Mouse (Mus musculus) forebrain, embryonic 13.5 days (tissue): ENCODE results near the gene Pdgfra. TPM values are rescaled to one million over a fixed set of nuclear protein-coding genes. Genes with fewer than 3 reads are reported as not detected.

Source experiments
- ATAC-seq: fragments of 200-750 bp; cut with Nextera tagmentation; 2 replicates; pipeline ENCODE4 v1.8.0; 2017
- H3K27ac ChIP-seq: fragments of 300-500 bp; sonication (generic); 2 replicates; pipeline ENCODE4 v1.5.1; 2015; ENCODE audit warnings: inconsistent platforms, mild to moderate bottlenecking, moderate library complexity
- H3K27me3 ChIP-seq: fragments of 300-500 bp; sonication (generic); 2 replicates; pipeline ENCODE4 v1.6.1; 2015; ENCODE audit warnings: mild to moderate bottlenecking, inconsistent platforms
- H3K36me3 ChIP-seq: fragments of 300-500 bp; sonication (generic); 2 replicates; pipeline ENCODE4 v1.6.1; 2015; ENCODE audit warnings: mild to moderate bottlenecking, inconsistent platforms; ENCODE audit not compliant: poor library complexity, severe bottlenecking
- H3K4me1 ChIP-seq: fragments of 300-500 bp; sonication (generic); 2 replicates; pipeline ENCODE4 v1.6.1; 2015; ENCODE audit warnings: inconsistent platforms
- H3K4me2 ChIP-seq: fragments of 300-500 bp; sonication (generic); 2 replicates; pipeline ENCODE4 v1.6.1; 2015; ENCODE audit warnings: inconsistent platforms, mild to moderate bottlenecking, moderate library complexity
- H3K4me3 ChIP-seq: fragments of 300-500 bp; sonication (generic); 2 replicates; pipeline ENCODE4 v1.5.1; 2015; ENCODE audit warnings: mild to moderate bottlenecking, inconsistent platforms
- H3K9ac ChIP-seq: fragments of 300-500 bp; sonication (generic); 2 replicates; pipeline ENCODE4 v1.6.1; 2015; ENCODE audit warnings: mild to moderate bottlenecking, inconsistent platforms
- H3K9me3 ChIP-seq: fragments of 300-500 bp; sonication (generic); replicated peaks from 2 replicates; pipeline ENCODE4 v1.6.1; 2016; ENCODE audit warnings: inconsistent platforms
- WGBS: fragments of 180-500 bp; shearing (Covaris S2); methylation state at CpG from one replicate; pipeline ENCODE4 v1.1.7; 2015; 5-methylcytosine and 5-hydroxymethylcytosine counted together
- polyA plus RNA-seq: library from polyadenylated mRNA; unstranded; fragments of >200 nt; fragmentation: Nextera tagmentation; extraction: Ambion mirVana; gene quantifications from 2 replicates; pipeline ENCODE4 v1.2.1, GENCODE M21; 2015

Gene Pdgfra
- polyA plus RNA-seq, 1 experiment from 2014 or later: 4.1 TPM

DNA sequence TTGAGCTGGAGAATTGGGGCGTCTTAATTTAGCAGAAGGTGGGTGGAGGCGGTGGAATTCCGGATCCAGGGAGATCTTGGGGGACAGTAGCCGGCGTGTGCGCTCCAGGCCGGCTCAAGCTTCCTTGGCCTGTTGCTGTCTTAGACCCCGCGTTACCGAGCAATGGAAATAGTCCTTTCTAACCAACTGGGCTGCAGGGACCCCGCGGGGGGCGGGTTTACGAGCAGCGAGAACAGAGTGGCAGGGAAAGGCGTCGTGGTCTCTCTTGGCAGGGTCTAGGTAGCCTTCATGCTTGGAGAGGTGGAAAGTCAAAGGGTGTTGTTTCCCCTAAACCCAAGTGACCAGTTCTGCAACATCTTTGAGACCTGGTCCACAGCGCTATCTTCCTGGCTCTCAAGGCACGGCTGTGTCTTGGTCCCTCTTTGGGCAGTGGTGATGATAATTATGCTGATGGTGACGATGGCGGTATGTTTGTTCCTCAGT, 4.5 kb downstream of the Pdgfra start:
- Histone ChIP-seq H3K4me1 (peaks cover 38% of the 10 kb centered on the region), H3K4me3 (peak overlapping the region; percentile 40), H3K36me3 (no peaks in the 10 kb centered on the region), H3K9me3 (no peaks in the 10 kb centered on the region), H3K4me2 (peak overlapping the region; percentile 76), H3K9ac (peak overlapping the region; percentile 50), H3K27me3 (peaks cover 68% of the 10 kb centered on the region), H3K27ac (no peak overlapping the region)
- WGBS: 0% methylated on average over 21 of the region's 21 CpGs
- peak; percentile 52 for ATAC-seq

- no peak; the same call in 1 of the 2 replicates for ATAC-seq
- 0% methylated on average over 3 of the region's 3 CpGs for WGBS
- H3K4me3 ChIP-seq: peak overlapping the region; percentile 40
- peaks cover 63% of the 10 kb centered on the region for H3K27me3 ChIP-seq
- peak overlapping the region; percentile 76 for H3K4me2 ChIP-seq
- no peaks in the 10 kb centered on the region for H3K9me3 ChIP-seq
- no peaks in the 10 kb centered on the region for H3K36me3 ChIP-seq
- no peak overlapping the region for H3K27ac ChIP-seq
- peaks cover 37% of the 10 kb centered on the region for H3K4me1 ChIP-seq
- H3K9ac ChIP-seq: 0 out of 2 replicates have a peak overlapping the region, but pooled peaks have one; percentile 50
These were observed 4.9 kb downstream of the Pdgfra start for GRCm38 (mm10) chr5:75157038-75157437.

DNA sequence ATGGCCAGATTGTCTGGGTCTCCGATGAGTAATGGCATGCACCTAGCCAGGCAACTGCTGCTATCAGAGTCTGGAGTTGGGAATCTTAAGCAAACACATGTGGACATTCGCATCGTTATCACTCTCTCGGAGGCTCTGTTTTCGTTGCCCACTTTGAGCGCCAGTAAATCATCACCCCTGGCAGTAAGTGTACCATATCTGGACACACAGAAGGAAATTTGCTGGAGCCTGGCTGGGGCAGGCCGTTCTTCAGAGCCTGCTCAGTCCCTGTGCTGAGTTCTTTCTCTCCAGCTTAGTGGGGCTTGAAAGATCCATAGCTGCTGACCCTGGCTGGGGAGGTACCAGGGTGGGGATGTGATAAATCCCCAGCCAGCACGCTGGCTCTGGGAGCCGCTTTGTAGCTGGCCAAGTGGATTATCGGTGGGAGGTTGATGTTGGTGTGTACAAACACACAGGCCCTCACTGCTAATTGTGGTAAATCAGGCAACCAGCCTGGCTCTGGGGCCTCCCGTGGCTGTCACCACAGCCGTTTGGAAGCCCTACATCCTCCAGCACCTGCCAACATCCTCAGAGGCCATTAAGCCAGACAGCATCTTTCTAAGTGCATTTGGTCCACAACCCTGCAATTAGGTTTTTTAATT, 8.6 kb downstream of the Pdgfra start:
- no peak overlapping the region for H3K9ac ChIP-seq
- no peak for ATAC-seq
- H3K9me3 ChIP-seq: no peaks in the 10 kb centered on the region
- 45% methylated on average over 12 of the region's 12 CpGs for WGBS
- peaks cover 29% of the 10 kb centered on the region for H3K27me3 ChIP-seq
- no peak overlapping the region for H3K4me2 ChIP-seq
- H3K4me3 ChIP-seq: no peak overlapping the region
- no peak overlapping the region for H3K27ac ChIP-seq
- H3K4me1 ChIP-seq: peaks cover 11% of the 10 kb centered on the region; the same call in 1 of the 2 replicates
- H3K36me3 ChIP-seq: no peaks in the 10 kb centered on the region

DNA sequence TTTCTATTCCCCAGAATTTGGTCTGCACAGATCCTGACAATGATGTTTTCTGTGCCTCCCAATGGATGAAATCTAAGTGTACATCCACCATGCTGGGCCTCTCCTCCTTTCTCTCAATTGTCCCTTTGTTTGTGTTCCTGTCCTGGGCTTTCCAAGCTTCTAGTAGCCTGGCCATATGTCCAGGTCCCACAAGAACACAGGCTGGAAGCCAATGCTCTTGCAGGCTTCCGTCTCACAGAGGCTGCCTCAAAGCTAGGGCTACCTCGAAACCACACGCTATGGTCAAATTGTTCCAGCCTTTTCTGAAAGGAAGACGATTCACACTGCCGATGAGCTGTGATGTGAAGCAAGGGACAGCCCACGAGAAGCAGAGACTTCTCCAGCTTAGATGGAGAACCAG, 9.5 kb downstream of the Pdgfra start:
- no peak for ATAC-seq

GRCm38 (mm10) chr5:75163289-75163951, 11.3 kb downstream of the Pdgfra start:
- H3K27me3 ChIP-seq: peaks cover 14% of the 10 kb centered on the region
- no peak overlapping the region for H3K9ac ChIP-seq
- no peak overlapping the region for H3K27ac ChIP-seq
- WGBS: 69% methylated on average over 23 of the region's 23 CpGs
- no peak overlapping the region for H3K4me3 ChIP-seq
- H3K4me1 ChIP-seq: no peaks in the 10 kb centered on the region
- 0 out of 2 replicates have a peak, but pooled peaks have one; percentile 38 for ATAC-seq
- H3K9me3 ChIP-seq: no peaks in the 10 kb centered on the region
- H3K4me2 ChIP-seq: no peak overlapping the region
- H3K36me3 ChIP-seq: no peaks in the 10 kb centered on the region

More for the DNA sequence above, 9.5 kb downstream of the Pdgfra start:
- Histone ChIP-seq H3K4me3 (no peak overlapping the region), H3K9me3 (no peaks in the 10 kb centered on the region), H3K4me2 (no peak overlapping the region), H3K27ac (no peak overlapping the region), H3K9ac (no peak overlapping the region), H3K27me3 (peaks cover 20% of the 10 kb centered on the region), H3K36me3 (no peaks in the 10 kb centered on the region), H3K4me1 (0 out of 2 replicates have a peak, but pooled peaks cover 3% of the 10 kb centered on the region)
- WGBS: 90% methylated on average over 6 of the region's 6 CpGs

DNA sequence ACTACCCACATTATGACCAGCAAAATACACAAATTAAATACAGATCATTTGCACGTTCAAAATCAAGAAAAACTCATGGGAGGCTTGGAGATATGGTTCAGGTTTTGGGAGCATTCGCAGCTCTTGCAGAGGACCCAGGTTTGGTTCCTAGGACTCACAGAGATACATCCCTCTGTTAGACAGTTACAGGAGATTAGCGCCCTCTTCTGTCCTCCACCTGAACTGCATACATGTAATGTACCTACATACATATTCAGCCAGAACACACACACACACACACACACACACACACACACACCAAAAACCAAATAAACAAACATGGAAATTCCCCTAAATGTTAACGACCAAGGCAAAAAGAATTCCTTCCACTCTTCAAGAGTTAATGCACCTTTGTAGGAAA, 12.6 kb downstream of the Pdgfra start:
- H3K4me3 ChIP-seq: no peak overlapping the region
- H3K4me1 ChIP-seq: no peaks in the 10 kb centered on the region
- H3K9ac ChIP-seq: no peak overlapping the region
- H3K4me2 ChIP-seq: no peak overlapping the region
- peaks cover 4% of the 10 kb centered on the region; the same call in 1 of the 2 replicates for H3K27me3 ChIP-seq
- no peak for ATAC-seq
- H3K27ac ChIP-seq: no peak overlapping the region
- 82% methylated on average over 4 of the region's 4 CpGs for WGBS
- H3K36me3 ChIP-seq: no peaks in the 10 kb centered on the region
- no peaks in the 10 kb centered on the region for H3K9me3 ChIP-seq

- H3K4me2 ChIP-seq: no peak overlapping the region
- H3K36me3 ChIP-seq: no peaks in the 10 kb centered on the region; the same call in 1 of the 2 replicates
- H3K4me1 ChIP-seq: no peaks in the 10 kb centered on the region
- H3K4me3 ChIP-seq: no peak overlapping the region
- H3K27me3 ChIP-seq: no peaks in the 10 kb centered on the region
- no peaks in the 10 kb centered on the region for H3K9me3 ChIP-seq
- H3K27ac ChIP-seq: no peak overlapping the region
- WGBS: 38% methylated on average over 6 of the region's 6 CpGs
- no peak for ATAC-seq
- no peak overlapping the region for H3K9ac ChIP-seq
These were observed 17.7 kb downstream of the Pdgfra start for GRCm38 (mm10) chr5:75169837-75170236.

GRCm38 (mm10) chr5:75171859-75172258, 19.8 kb downstream of the Pdgfra start:
- no peak for ATAC-seq
- 63% methylated on average over 10 of the region's 10 CpGs for WGBS
- Histone ChIP-seq H3K27me3 (no peaks in the 10 kb centered on the region), H3K9ac (no peak overlapping the region), H3K4me3 (no peak overlapping the region), H3K4me2 (no peak overlapping the region), H3K27ac (no peak overlapping the region), H3K9me3 (no peaks in the 10 kb centered on the region), H3K36me3 (no peaks in the 10 kb centered on the region; the same call in 1 of the 2 replicates), H3K4me1 (no peaks in the 10 kb centered on the region)

DNA sequence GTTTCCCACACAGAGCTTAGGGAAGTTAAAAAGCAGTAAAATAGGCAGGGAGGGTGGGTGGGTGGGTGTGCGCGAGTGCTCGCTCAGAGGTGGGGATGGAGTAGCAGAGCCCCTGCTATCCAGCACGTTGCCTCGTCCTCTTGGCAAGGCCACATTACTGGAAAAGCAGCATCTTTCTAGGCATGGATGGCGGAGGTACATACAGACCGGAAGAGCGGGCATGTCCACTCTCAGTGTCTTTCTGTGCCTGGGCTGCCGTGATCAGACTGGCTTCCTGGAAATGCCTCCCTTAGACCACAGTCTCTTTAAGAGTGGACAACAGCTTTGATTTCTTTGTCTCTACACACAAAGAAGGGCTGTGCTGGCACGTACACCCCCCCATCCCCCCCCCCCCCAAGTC, 27.2 kb downstream of the Pdgfra start:
- Histone ChIP-seq H3K4me1 (0 out of 2 replicates have a peak, but pooled peaks cover 6% of the 10 kb centered on the region), H3K9me3 (no peaks in the 10 kb centered on the region), H3K9ac (no peak overlapping the region), H3K36me3 (no peaks in the 10 kb centered on the region), H3K27ac (no peak overlapping the region), H3K4me3 (no peak overlapping the region), H3K27me3 (no peaks in the 10 kb centered on the region), H3K4me2 (no peak overlapping the region)
- 70% methylated on average over 10 of the region's 10 CpGs for WGBS
- ATAC-seq: no peak

GRCm38 (mm10) chr5:75179726-75180290, 27.7 kb downstream of the Pdgfra start:
- no peak overlapping the region for H3K27ac ChIP-seq

GRCm38 (mm10) chr5:75183653-75184052, 31.6 kb downstream of the Pdgfra start:
- Histone ChIP-seq H3K4me1 (0 out of 2 replicates have a peak, but pooled peaks cover 6% of the 10 kb centered on the region), H3K36me3 (no peaks in the 10 kb centered on the region), H3K4me3 (no peak overlapping the region), H3K9ac (no peak overlapping the region), H3K27ac (no peak overlapping the region), H3K9me3 (no peaks in the 10 kb centered on the region), H3K27me3 (no peaks in the 10 kb centered on the region), H3K4me2 (no peak overlapping the region)
- peak; percentile 41; the same call in 1 of the 2 replicates for ATAC-seq
- 81% methylated on average over 6 of the region's 6 CpGs for WGBS

More at GRCm38 (mm10) chr5:75179726-75180290, 27.7 kb downstream of the Pdgfra start:
- Histone ChIP-seq H3K4me2 (no peak overlapping the region), H3K9ac (no peak overlapping the region), H3K4me1 (0 out of 2 replicates have a peak, but pooled peaks cover 6% of the 10 kb centered on the region), H3K4me3 (no peak overlapping the region), H3K36me3 (no peaks in the 10 kb centered on the region), H3K9me3 (no peaks in the 10 kb centered on the region), H3K27me3 (no peaks in the 10 kb centered on the region)
- ATAC-seq: no peak
- 63% methylated on average over 12 of the region's 12 CpGs for WGBS

GRCm38 (mm10) chr5:75184112-75184511, 32.0 kb downstream of the Pdgfra start:
- H3K27me3 ChIP-seq: no peaks in the 10 kb centered on the region
- WGBS: 89% methylated on average over 5 of the region's 5 CpGs
- H3K4me3 ChIP-seq: no peak overlapping the region
- H3K4me2 ChIP-seq: no peak overlapping the region
- H3K4me1 ChIP-seq: 0 out of 2 replicates have a peak, but pooled peaks cover 6% of the 10 kb centered on the region
- no peak for ATAC-seq
- H3K36me3 ChIP-seq: no peaks in the 10 kb centered on the region
- no peaks in the 10 kb centered on the region for H3K9me3 ChIP-seq
- no peak overlapping the region for H3K9ac ChIP-seq
- no peak overlapping the region for H3K27ac ChIP-seq
